Mouse (Mus musculus): ENCODE results near the gene Slit3. TPM values are rescaled to one million over a fixed set of nuclear protein-coding genes. Genes with fewer than 3 reads are reported as not detected.

The Slit3 gene
- polyA plus RNA-seq, 1 experiment from 2014 or later: 20.4 TPM

DNA sequence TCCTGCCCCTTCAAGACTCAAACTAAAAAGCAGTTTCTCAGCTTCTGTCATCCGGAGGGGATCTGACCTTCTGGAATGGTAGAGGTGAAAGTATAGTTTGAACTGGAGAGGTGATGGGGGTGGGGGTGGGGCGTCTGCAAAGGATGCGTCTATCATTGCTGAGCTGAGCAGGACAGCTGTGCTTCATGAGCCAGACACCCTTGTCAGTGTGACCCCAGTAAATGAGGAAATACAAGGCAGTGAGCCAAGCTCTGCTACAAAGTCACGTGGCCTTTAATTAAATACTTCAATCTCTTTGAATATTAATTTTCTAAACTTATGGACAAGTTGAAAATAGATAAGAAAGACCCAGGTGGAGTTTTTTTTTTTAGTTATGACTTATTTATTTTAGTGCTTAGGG lies 300.7 kb downstream of the Slit3 start:
- Histone ChIP-seq H3K4me1 (ENCODE audit: control insufficient read depth, insufficient read depth, low read length) (0 out of 2 replicates have a peak, but pooled peaks cover 9% of the 10 kb centered on the region), H3K9me3 (ENCODE audit: control insufficient read depth, low read length) (no peaks in the 10 kb centered on the region), H3K4me3 (ENCODE audit: low read length) (no peak overlapping the region), H3K27ac (ENCODE audit: low read depth, low read length) (no peak overlapping the region), H3K9ac (ENCODE audit: low read depth, low read length) (no peak overlapping the region), H3K4me2 (replicated peaks; ENCODE audit: low read depth, low read length) (no peak overlapping the region), H3K27me3 (ENCODE audit: control insufficient read depth, insufficient read depth, low read length) (no peaks in the 10 kb centered on the region), H3K36me3 (ENCODE audit: control insufficient read depth, insufficient read depth, low read length) (no peaks in the 10 kb centered on the region)
- ATAC-seq (ENCODE audit: low FRiP score, low TSS enrichment): no peak
- WGBS: 31% methylated on average over 4 of the region's 4 CpGs

DNA sequence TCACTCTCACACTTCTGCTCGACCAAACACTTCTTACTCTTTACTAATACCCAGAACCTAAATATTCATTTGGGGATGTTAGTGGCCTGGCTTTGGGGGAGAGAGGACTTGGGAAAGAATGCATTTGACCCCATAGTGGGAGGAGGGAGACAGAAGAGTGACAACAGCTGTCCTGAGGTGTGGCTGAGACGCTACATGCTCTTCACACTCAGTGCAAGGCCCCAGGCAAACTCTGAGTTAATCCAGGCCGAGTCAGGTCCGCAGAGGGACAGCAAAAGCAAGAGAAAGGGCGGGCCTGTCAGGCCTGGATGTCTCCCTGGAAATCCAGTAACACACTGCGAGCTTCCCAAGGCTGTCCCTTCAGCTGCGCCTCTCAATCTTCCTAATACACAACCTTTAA lies 307.0 kb downstream of the Slit3 start:
- no peaks in the 10 kb centered on the region for H3K27me3 ChIP-seq (ENCODE audit: control insufficient read depth, insufficient read depth, low read length)
- no peaks in the 10 kb centered on the region for H3K9me3 ChIP-seq (ENCODE audit: control insufficient read depth, low read length)
- H3K27ac ChIP-seq (ENCODE audit: low read depth, low read length): no peak overlapping the region
- H3K4me1 ChIP-seq (ENCODE audit: control insufficient read depth, insufficient read depth, low read length): 0 out of 2 replicates have a peak, but pooled peaks cover 6% of the 10 kb centered on the region
- H3K4me3 ChIP-seq (ENCODE audit: low read length): no peak overlapping the region
- no peaks in the 10 kb centered on the region for H3K36me3 ChIP-seq (ENCODE audit: control insufficient read depth, insufficient read depth, low read length)
- WGBS: 42% methylated on average over 7 of the region's 7 CpGs
- no peak for ATAC-seq (ENCODE audit: low FRiP score, low TSS enrichment)
- no peak overlapping the region for H3K4me2 ChIP-seq (replicated peaks; ENCODE audit: low read depth, low read length)
- no peak overlapping the region for H3K9ac ChIP-seq (ENCODE audit: low read depth, low read length)

DNA sequence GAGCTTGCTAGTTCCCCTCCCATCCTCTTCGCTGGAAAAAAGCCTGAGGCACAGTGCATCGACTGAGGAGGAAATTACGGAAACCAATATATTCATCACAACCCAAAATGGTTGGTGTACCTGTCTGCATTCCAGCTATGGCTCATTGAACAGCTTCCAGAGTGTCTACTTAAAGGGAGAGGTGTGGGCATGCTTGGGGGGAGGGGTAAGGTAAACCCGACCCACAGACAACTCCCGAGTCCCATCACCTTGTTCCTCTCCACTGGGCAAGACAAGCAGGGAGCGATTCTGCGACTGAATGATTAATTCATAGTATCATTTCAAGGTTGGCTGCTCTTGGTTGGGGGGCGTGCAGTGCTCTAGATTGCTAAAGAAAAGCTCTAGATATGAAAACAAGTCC lies 310.1 kb downstream of the Slit3 start:
- 42% methylated on average over 8 of the region's 8 CpGs for WGBS
- H3K27ac ChIP-seq (ENCODE audit: low read depth, low read length): no peak overlapping the region
- H3K36me3 ChIP-seq (ENCODE audit: control insufficient read depth, insufficient read depth, low read length): no peaks in the 10 kb centered on the region
- no peak overlapping the region for H3K4me2 ChIP-seq (replicated peaks; ENCODE audit: low read depth, low read length)
- peak; percentile 77 for ATAC-seq (ENCODE audit: low FRiP score, low TSS enrichment)
- H3K27me3 ChIP-seq (ENCODE audit: control insufficient read depth, insufficient read depth, low read length): no peaks in the 10 kb centered on the region
- H3K4me1 ChIP-seq (ENCODE audit: control insufficient read depth, insufficient read depth, low read length): 0 out of 2 replicates have a peak, but pooled peaks cover 6% of the 10 kb centered on the region
- no peak overlapping the region for H3K9ac ChIP-seq (ENCODE audit: low read depth, low read length)
- H3K4me3 ChIP-seq (ENCODE audit: low read length): no peak overlapping the region
- no peaks in the 10 kb centered on the region for H3K9me3 ChIP-seq (ENCODE audit: control insufficient read depth, low read length)

DNA sequence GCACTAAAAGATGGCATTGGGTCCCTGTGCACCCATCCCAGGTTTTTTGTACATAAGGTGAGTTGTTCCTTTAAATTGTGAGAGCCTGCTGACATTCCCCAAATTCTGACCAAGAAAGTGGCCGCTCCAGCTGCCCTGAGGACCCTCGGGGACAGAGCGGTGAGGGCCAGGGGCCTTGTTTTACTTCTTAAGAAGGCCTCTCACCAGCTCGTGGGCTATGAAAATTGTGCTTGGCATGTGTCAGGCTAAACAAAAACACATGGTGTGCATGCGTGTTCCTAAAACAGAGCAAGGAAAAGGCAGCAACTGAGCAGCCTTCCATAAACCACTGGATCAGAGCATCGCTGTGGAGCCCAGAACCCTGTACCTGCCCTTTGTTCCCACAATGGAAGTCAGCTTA lies 316.5 kb downstream of the Slit3 start:
- no peak overlapping the region for H3K4me2 ChIP-seq (replicated peaks; ENCODE audit: low read depth, low read length)
- no peak overlapping the region for H3K27ac ChIP-seq (ENCODE audit: low read depth, low read length)
- no peaks in the 10 kb centered on the region for H3K4me1 ChIP-seq (ENCODE audit: control insufficient read depth, insufficient read depth, low read length)
- H3K4me3 ChIP-seq (ENCODE audit: low read length): no peak overlapping the region
- ATAC-seq (ENCODE audit: low FRiP score, low TSS enrichment): no peak
- no peak overlapping the region for H3K9ac ChIP-seq (ENCODE audit: low read depth, low read length)
- H3K36me3 ChIP-seq (ENCODE audit: control insufficient read depth, insufficient read depth, low read length): no peaks in the 10 kb centered on the region
- no peaks in the 10 kb centered on the region for H3K27me3 ChIP-seq (ENCODE audit: control insufficient read depth, insufficient read depth, low read length)
- H3K9me3 ChIP-seq (ENCODE audit: control insufficient read depth, low read length): no peaks in the 10 kb centered on the region
- WGBS: 81% methylated on average over 6 of the region's 6 CpGs

DNA sequence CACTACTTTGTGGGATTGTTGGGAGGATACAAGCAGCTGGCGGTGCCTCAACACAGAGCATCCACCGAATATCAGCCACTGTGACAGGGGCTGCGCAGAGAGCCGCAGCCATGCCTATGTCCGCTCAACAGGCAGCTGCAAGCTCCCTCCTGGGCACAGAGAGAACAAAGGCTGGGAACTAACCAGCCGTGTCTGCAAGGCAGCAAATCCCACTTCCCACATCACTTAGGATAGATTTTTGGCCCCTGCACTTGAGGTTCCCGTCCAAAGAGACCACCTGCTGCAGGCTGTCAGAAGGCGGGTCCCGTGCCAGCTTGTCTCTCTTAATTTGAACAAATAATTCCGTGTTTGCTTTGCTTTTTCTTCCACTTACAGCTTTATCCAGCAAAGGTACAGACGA lies 319.2 kb downstream of the Slit3 start:
- Histone ChIP-seq H3K4me1 (ENCODE audit: control insufficient read depth, insufficient read depth, low read length) (no peaks in the 10 kb centered on the region), H3K27ac (ENCODE audit: low read depth, low read length) (no peak overlapping the region), H3K9me3 (ENCODE audit: control insufficient read depth, low read length) (no peaks in the 10 kb centered on the region), H3K4me3 (ENCODE audit: low read length) (no peak overlapping the region), H3K27me3 (ENCODE audit: control insufficient read depth, insufficient read depth, low read length) (no peaks in the 10 kb centered on the region), H3K4me2 (replicated peaks; ENCODE audit: low read depth, low read length) (no peak overlapping the region), H3K36me3 (ENCODE audit: control insufficient read depth, insufficient read depth, low read length) (no peaks in the 10 kb centered on the region), H3K9ac (ENCODE audit: low read depth, low read length) (no peak overlapping the region)
- 62% methylated on average over 11 of the region's 11 CpGs for WGBS
- ATAC-seq (ENCODE audit: low FRiP score, low TSS enrichment): peak; percentile 54; the same call in 1 of the 2 replicates

DNA sequence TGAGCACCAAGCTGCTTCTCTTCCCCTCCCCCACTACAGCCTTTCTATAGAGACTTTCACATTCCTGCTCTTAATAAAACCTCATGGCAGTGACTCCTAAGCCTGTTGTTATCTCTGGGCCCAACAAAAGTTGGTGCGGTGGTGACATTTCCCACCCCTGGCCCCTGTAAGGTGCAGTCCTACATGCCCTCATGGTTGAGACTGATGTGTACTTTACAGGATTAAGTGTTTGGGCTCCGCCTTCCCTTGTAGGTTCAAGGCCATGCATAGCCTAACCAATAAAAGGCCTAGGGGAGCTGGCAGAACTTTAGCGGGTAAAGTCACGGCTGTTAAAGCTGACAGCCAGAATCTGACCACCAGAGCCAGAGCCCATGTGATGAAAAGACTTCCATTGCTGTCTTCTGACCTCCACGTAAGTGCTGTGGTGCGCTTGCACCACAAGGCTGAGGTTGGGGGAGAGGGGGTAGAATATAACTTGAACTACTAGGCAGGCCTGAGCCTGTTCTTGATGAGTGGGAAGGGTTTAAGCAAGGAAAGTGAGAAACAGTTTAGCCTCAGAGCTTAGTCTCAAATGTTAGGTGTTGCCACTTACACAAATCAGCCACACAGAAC lies 323.6 kb downstream of the Slit3 start:
- H3K4me1 ChIP-seq (ENCODE audit: control insufficient read depth, insufficient read depth, low read length): 0 out of 2 replicates have a peak, but pooled peaks cover 4% of the 10 kb centered on the region
- no peaks in the 10 kb centered on the region for H3K36me3 ChIP-seq (ENCODE audit: control insufficient read depth, insufficient read depth, low read length)
- no peak overlapping the region for H3K9ac ChIP-seq (ENCODE audit: low read depth, low read length)
- WGBS: 73% methylated on average over 6 of the region's 6 CpGs
- no peak overlapping the region for H3K27ac ChIP-seq (ENCODE audit: low read depth, low read length)
- H3K4me2 ChIP-seq (replicated peaks; ENCODE audit: low read depth, low read length): no peak overlapping the region
- ATAC-seq (ENCODE audit: low FRiP score, low TSS enrichment): no peak
- no peaks in the 10 kb centered on the region for H3K27me3 ChIP-seq (ENCODE audit: control insufficient read depth, insufficient read depth, low read length)
- H3K9me3 ChIP-seq (ENCODE audit: control insufficient read depth, low read length): no peaks in the 10 kb centered on the region
- no peak overlapping the region for H3K4me3 ChIP-seq (ENCODE audit: low read length)

DNA sequence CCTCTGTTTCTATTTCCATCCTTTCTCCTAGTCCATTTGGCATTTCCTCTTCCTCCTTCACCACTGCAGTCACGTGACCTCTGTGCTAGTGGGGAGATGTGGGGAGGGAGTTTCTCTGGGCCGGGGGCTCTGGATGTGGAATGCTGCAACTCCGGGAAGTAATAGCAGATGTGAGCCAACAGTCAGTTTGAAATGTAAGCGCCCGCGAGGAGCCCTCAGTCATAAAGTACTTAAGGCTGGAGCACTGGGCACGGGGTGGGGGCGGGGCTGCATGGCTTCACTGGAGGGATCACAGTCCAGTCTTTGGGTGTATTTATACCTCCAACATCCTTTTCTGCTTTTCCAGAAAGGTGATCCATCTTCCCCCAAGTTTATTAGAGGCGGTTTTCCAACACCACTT lies 326.9 kb downstream of the Slit3 start:
- H3K36me3 ChIP-seq (ENCODE audit: control insufficient read depth, insufficient read depth, low read length): no peaks in the 10 kb centered on the region
- no peak overlapping the region for H3K4me2 ChIP-seq (replicated peaks; ENCODE audit: low read depth, low read length)
- WGBS: 17% methylated on average over 9 of the region's 9 CpGs
- no peak overlapping the region for H3K27ac ChIP-seq (ENCODE audit: low read depth, low read length)
- no peak overlapping the region for H3K9ac ChIP-seq (ENCODE audit: low read depth, low read length)
- H3K9me3 ChIP-seq (ENCODE audit: control insufficient read depth, low read length): no peaks in the 10 kb centered on the region
- H3K4me1 ChIP-seq (ENCODE audit: control insufficient read depth, insufficient read depth, low read length): 0 out of 2 replicates have a peak, but pooled peaks cover 4% of the 10 kb centered on the region
- no peaks in the 10 kb centered on the region for H3K27me3 ChIP-seq (ENCODE audit: control insufficient read depth, insufficient read depth, low read length)
- no peak overlapping the region for H3K4me3 ChIP-seq (ENCODE audit: low read length)
- no peak for ATAC-seq (ENCODE audit: low FRiP score, low TSS enrichment)

DNA sequence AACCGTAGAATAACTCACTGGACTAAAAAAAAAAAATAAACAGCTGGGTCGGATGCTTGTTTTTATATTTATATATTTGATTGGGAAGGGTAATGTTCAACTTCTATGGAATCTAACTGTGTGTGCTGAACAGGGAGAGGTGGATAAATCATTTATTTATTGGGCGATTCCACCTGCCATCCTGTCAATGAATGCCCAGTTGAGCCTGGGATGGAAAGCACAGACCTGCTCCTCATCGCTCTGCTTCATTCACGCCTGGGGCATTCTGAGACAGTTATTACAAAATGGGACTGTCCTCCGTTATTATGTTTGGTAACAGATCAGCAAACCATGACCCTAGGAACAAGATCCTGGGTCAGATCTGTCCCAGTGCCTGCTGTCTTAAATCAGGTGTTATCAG lies 328.2 kb downstream of the Slit3 start:
- Histone ChIP-seq H3K4me1 (ENCODE audit: control insufficient read depth, insufficient read depth, low read length) (0 out of 2 replicates have a peak, but pooled peaks cover 4% of the 10 kb centered on the region), H3K36me3 (ENCODE audit: control insufficient read depth, insufficient read depth, low read length) (no peaks in the 10 kb centered on the region), H3K4me2 (replicated peaks; ENCODE audit: low read depth, low read length) (no peak overlapping the region), H3K9me3 (ENCODE audit: control insufficient read depth, low read length) (no peaks in the 10 kb centered on the region), H3K4me3 (ENCODE audit: low read length) (no peak overlapping the region), H3K27me3 (ENCODE audit: control insufficient read depth, insufficient read depth, low read length) (peaks cover 4% of the 10 kb centered on the region; the same call in 1 of the 2 replicates), H3K9ac (ENCODE audit: low read depth, low read length) (no peak overlapping the region), H3K27ac (ENCODE audit: low read depth, low read length) (no peak overlapping the region)
- 72% methylated on average over 6 of the region's 6 CpGs for WGBS
- no peak for ATAC-seq (ENCODE audit: low FRiP score, low TSS enrichment)

DNA sequence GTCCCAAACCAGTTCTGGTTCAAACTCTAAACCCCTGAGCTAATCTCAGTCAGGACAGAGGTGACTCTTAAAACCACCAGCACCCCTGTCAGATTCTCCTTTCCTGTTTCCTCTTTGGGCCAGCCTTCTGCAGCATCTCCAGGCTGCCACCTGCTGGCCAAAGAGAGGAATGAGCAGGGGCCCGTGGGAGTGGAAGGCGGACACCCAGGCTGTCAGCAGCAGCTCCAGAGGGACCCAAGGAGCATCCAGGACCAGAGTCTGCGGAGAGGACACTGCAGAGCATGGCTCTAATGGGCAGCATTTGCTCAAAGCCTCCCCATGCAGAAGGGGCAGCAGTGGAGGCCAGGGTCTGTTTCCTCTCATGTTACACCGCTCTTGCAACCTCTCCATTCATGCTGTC lies 330.6 kb downstream of the Slit3 start:
- WGBS: 32% methylated on average over 4 of the region's 4 CpGs
- Histone ChIP-seq H3K4me3 (ENCODE audit: low read length) (no peak overlapping the region), H3K27ac (ENCODE audit: low read depth, low read length) (no peak overlapping the region), H3K27me3 (ENCODE audit: control insufficient read depth, insufficient read depth, low read length) (peaks cover 4% of the 10 kb centered on the region; the same call in 1 of the 2 replicates), H3K36me3 (ENCODE audit: control insufficient read depth, insufficient read depth, low read length) (no peaks in the 10 kb centered on the region), H3K4me2 (replicated peaks; ENCODE audit: low read depth, low read length) (no peak overlapping the region), H3K9ac (ENCODE audit: low read depth, low read length) (no peak overlapping the region), H3K9me3 (ENCODE audit: control insufficient read depth, low read length) (no peaks in the 10 kb centered on the region), H3K4me1 (ENCODE audit: control insufficient read depth, insufficient read depth, low read length) (0 out of 2 replicates have a peak, but pooled peaks cover 2% of the 10 kb centered on the region)
- ATAC-seq (ENCODE audit: low FRiP score, low TSS enrichment): no peak
